Mouse (Mus musculus) CH12.LX (cell line): Measurements from ENCODE around the gene Pikfyve. TPM values are rescaled to one million over a fixed set of nuclear protein-coding genes. Genes with fewer than 3 reads are reported as not detected.

Experiments
- DNase-seq: peaks from one replicate; pipeline ENCODE4 v3.0.0-alpha.2; 2013; ENCODE audit errors: extremely low read depth
- H3K27ac ChIP-seq: 2 replicates; pipeline ENCODE4 v1.5.1; 2012; ENCODE audit warnings: low read depth, mild to moderate bottlenecking, control low read depth, moderate library complexity; ENCODE audit not compliant: insufficient read depth
- H3K27me3 ChIP-seq: replicated peaks from 2 replicates; pipeline ENCODE3; 2012; ENCODE audit warnings: inconsistent platforms
- H3K36me3 ChIP-seq, 2 experiments: replicated peaks in 1 of 2; 2 replicates each; pipeline versions ENCODE3 to v1.6.1; 2012; ENCODE audit warnings: inconsistent platforms in 1 of 2, low read length in 1 of 2, mild to moderate bottlenecking in 1 of 2, mixed read lengths in 1 of 2, moderate library complexity in 1 of 2; ENCODE audit not compliant: control insufficient read depth in 1 of 2, insufficient read depth in 1 of 2
- H3K4me1 ChIP-seq, 2 experiments: 2 replicates each; pipeline ENCODE4 v1.6.1; 2012; ENCODE audit warnings: inconsistent platforms in 1 of 2, moderate library complexity in 1 of 2; ENCODE audit not compliant: insufficient read depth in 2 of 2, control insufficient read depth in 1 of 2
- H3K4me2 ChIP-seq: 2 replicates; pipeline ENCODE4 v1.6.1; 2012; ENCODE audit warnings: low read depth, mild to moderate bottlenecking, control low read depth; ENCODE audit not compliant: poor library complexity, insufficient read depth, severe bottlenecking
- H3K4me3 ChIP-seq, 3 experiments: fragments of 150-350 bp in 1 of 3; sonication (generic) in 1 of 3; replicated peaks in 1 of 3; 2 replicates each; pipeline versions ENCODE3 to v1.5.1; 2011 to 2012; ENCODE audit warnings: low read depth in 2 of 3, low read length in 2 of 3, mild to moderate bottlenecking in 2 of 3, moderate library complexity in 2 of 3, control low read depth in 1 of 3, improper control_type of control experiment in 1 of 3, inconsistent platforms in 1 of 3, mixed read lengths in 1 of 3; ENCODE audit not compliant: poor library complexity in 1 of 3
- H3K79me2 ChIP-seq: replicated peaks from 2 replicates; pipeline ENCODE4 v1.6.1; 2012; ENCODE audit warnings: mild to moderate bottlenecking, moderate library complexity; ENCODE audit not compliant: control insufficient read depth, poor library complexity, insufficient read depth, severe bottlenecking; ENCODE audit errors: extremely low read depth
- H3K9ac ChIP-seq: 2 replicates; pipeline ENCODE4 v1.6.1; 2012; ENCODE audit warnings: low read depth, mild to moderate bottlenecking, control low read depth, moderate library complexity; ENCODE audit not compliant: insufficient read depth
- H3K9me3 ChIP-seq: replicated peaks from 2 replicates; pipeline ENCODE3; 2012; ENCODE audit warnings: low read length, inconsistent platforms, mixed read lengths
- BHLHE40 ChIP-seq: IDR thresholded peaks from 2 replicates; pipeline ENCODE4 v1.6.1; 2011; ENCODE audit warnings: mild to moderate bottlenecking, low read depth, low read length, improper control_type of control experiment
- CHD1 ChIP-seq: IDR thresholded peaks from 2 replicates; pipeline ENCODE4 v1.6.1; 2012; ENCODE audit warnings: low read depth, low read length, improper control_type of control experiment, inconsistent platforms
- CHD2 ChIP-seq: IDR thresholded peaks from 2 replicates; pipeline ENCODE4 v1.6.1; 2011; ENCODE audit warnings: low read length, improper control_type of control experiment
- CTCF ChIP-seq, 2 experiments: IDR thresholded peaks in 1 of 2; conservative IDR thresholded peaks in 1 of 2; 2 replicates each; pipeline ENCODE4 v1.5.1; 2011 to 2012; ENCODE audit warnings: low read depth in 2 of 2, low read length in 2 of 2, improper control_type of control experiment in 1 of 2, inconsistent platforms in 1 of 2, mild to moderate bottlenecking in 1 of 2, moderate library complexity in 1 of 2
- E2F4 ChIP-seq: IDR thresholded peaks from 2 replicates; pipeline ENCODE4 v1.6.1; 2011; ENCODE audit warnings: low read depth, low read length, improper control_type of control experiment; ENCODE audit not compliant: insufficient replicate concordance
- ELF1 ChIP-seq: IDR thresholded peaks from 2 replicates; pipeline ENCODE4 v1.6.1; 2014; ENCODE audit warnings: low read depth, mild to moderate bottlenecking, inconsistent platforms, low read length, improper control_type of control experiment
- EP300 ChIP-seq: IDR thresholded peaks from 2 replicates; pipeline ENCODE4 v1.6.1; 2011; ENCODE audit warnings: low read length, improper control_type of control experiment
- ETS1 ChIP-seq: conservative IDR thresholded peaks from 2 replicates; pipeline ENCODE4 v1.6.1; 2012; ENCODE audit warnings: low read depth, mild to moderate bottlenecking, inconsistent platforms, low read length, improper control_type of control experiment, moderate library complexity
- IRF4 ChIP-seq: IDR thresholded peaks from 2 replicates; pipeline ENCODE4 v1.6.1; 2014; ENCODE audit warnings: low read depth, mild to moderate bottlenecking, inconsistent platforms, low read length, improper control_type of control experiment
- JUND ChIP-seq: conservative IDR thresholded peaks from 2 replicates; pipeline ENCODE4 v1.6.1; 2011; ENCODE audit warnings: low read depth, low read length, improper control_type of control experiment
- KAT2A ChIP-seq: IDR thresholded peaks from 2 replicates; pipeline ENCODE4 v1.6.1; 2012; ENCODE audit warnings: low read length, improper control_type of control experiment, inconsistent platforms; ENCODE audit not compliant: insufficient replicate concordance
- MAFK ChIP-seq: IDR thresholded peaks from 2 replicates; pipeline ENCODE4 v1.6.1; 2011; ENCODE audit warnings: low read length, improper control_type of control experiment; ENCODE audit not compliant: insufficient replicate concordance
- MAX ChIP-seq: IDR thresholded peaks from 2 replicates; pipeline ENCODE4 v1.6.1; 2011; ENCODE audit warnings: low read length, improper control_type of control experiment
- MAZ ChIP-seq: IDR thresholded peaks from 2 replicates; pipeline ENCODE4 v1.6.1; 2012; ENCODE audit warnings: low read depth, mild to moderate bottlenecking, inconsistent platforms, low read length, improper control_type of control experiment, moderate library complexity
- MEF2A ChIP-seq: IDR thresholded peaks from 2 replicates; pipeline ENCODE4 v1.6.1; 2014; ENCODE audit warnings: low read depth, mild to moderate bottlenecking, inconsistent platforms, low read length, improper control_type of control experiment, borderline replicate concordance
- NELFE ChIP-seq: IDR thresholded peaks from 2 replicates; pipeline ENCODE4 v1.6.1; 2011; ENCODE audit warnings: low read depth, low read length, improper control_type of control experiment
- NRF1 ChIP-seq: IDR thresholded peaks from 2 replicates; pipeline ENCODE4 v1.6.1; 2014; ENCODE audit warnings: low read depth, mild to moderate bottlenecking, inconsistent platforms, low read length, improper control_type of control experiment, moderate library complexity
- PAX5 ChIP-seq: IDR thresholded peaks from 2 replicates; pipeline ENCODE4 v1.6.1; 2012; ENCODE audit warnings: low read length, inconsistent platforms, mixed read lengths
- POLR2A ChIP-seq: IDR thresholded peaks from 2 replicates; pipeline ENCODE4 v1.6.1; 2011; ENCODE audit warnings: low read depth, mild to moderate bottlenecking, improper control_type of control experiment, low read length
- POLR2AphosphoS2 ChIP-seq: IDR thresholded peaks from 2 replicates; pipeline ENCODE4 v1.6.1; 2011; ENCODE audit warnings: low read depth, low read length, improper control_type of control experiment
- RCOR1 ChIP-seq: conservative IDR thresholded peaks from 2 replicates; pipeline ENCODE4 v1.6.1; 2012; ENCODE audit warnings: low read depth, mild to moderate bottlenecking, inconsistent platforms, low read length, improper control_type of control experiment
- SMC3 ChIP-seq: IDR thresholded peaks from 2 replicates; pipeline ENCODE4 v1.6.1; 2011; ENCODE audit warnings: low read depth, low read length, improper control_type of control experiment
- USF1 ChIP-seq: IDR thresholded peaks from 2 replicates; pipeline ENCODE4 v1.6.1; 2014; ENCODE audit warnings: low read depth, mild to moderate bottlenecking, inconsistent platforms, low read length, improper control_type of control experiment
- ZC3H11A ChIP-seq: IDR thresholded peaks from 2 replicates; pipeline ENCODE4 v1.6.1; 2012; ENCODE audit warnings: low read depth, mild to moderate bottlenecking, inconsistent platforms, low read length, improper control_type of control experiment
- ZKSCAN1 ChIP-seq: IDR thresholded peaks from 2 replicates; pipeline ENCODE4 v1.6.1; 2012; ENCODE audit warnings: low read depth, inconsistent platforms, low read length, improper control_type of control experiment, borderline replicate concordance
- ZMIZ1 ChIP-seq: IDR thresholded peaks from 2 replicates; pipeline ENCODE4 v1.6.1; 2012; ENCODE audit warnings: low read depth, mild to moderate bottlenecking, inconsistent platforms, low read length, improper control_type of control experiment
- ZNF384 ChIP-seq: IDR thresholded peaks from 2 replicates; pipeline ENCODE4 v1.6.1; 2012; ENCODE audit warnings: low read depth, low read length, improper control_type of control experiment, inconsistent platforms
- dilution Hi-C: fragments of 300-500 bp; cut with MboI; formaldehyde crosslinking; loops from 2 replicates; pipeline ENCODE4 v1.14.3; 2020; ENCODE audit warnings: low sequenced_read_pairs; ENCODE audit not compliant: extremely low pct_unique_long_range_greater_than_20kb, extremely low pct_ligation_motif_present
- in situ Hi-C: fragments of 300-500 bp; cut with MboI; formaldehyde crosslinking; loops from 3 replicates; pipeline ENCODE4 v1.14.3; 2019; ENCODE audit warnings: low sequenced_read_pairs, low pct_ligation_motif_present, low pct_unique_long_range_greater_than_20kb, mixed read lengths
- polyA plus RNA-seq: library from polyadenylated mRNA; unstranded; fragments of >175 nt; gene quantifications from 2 replicates; pipeline ENCODE4 v1.2.1, GENCODE M21; 2012; ENCODE audit warnings: low read depth; ENCODE audit not compliant: insufficient read length
- total RNA-seq, 2 experiments: library from RNA; depleted of rRNA; stranded (reverse); fragments of 300-350 nt in 1 of 2; fragments of >200 nt in 1 of 2; gene quantifications; 2 replicates each; pipeline ENCODE4 v1.2.3; 2012 to 2014

Gene Pikfyve
- total and polyA plus RNA-seq, 3 experiments, result 12.6 to 25.5 (median 14.5) TPM

DNA sequence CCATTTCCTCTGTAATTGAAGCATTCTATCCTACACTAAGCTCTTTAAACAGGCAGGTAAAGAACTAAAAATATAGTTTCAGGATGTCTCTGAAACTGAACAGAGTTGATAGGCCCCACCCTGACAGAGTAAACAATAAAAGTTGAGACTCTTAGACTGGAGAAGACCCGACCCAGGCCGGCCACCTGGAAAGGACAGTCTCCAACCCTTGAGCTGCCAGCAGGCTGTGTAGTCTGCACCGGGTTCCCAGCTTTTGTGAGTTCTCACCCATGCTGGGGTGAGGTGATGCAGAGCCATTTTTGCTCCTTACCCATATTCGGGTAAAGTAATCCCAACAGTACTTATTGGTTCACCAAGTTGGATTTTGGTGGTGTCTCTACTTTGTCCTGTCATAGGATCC lies 10.3 kb upstream of the Pikfyve start:
- in situ Hi-C loops, result loop anchor here (10.0 kb wide), 1 partner anchor 61 kb away; the partner anchor contains the start of gene Gm28845
- H3K4me2 ChIP-seq, result no peak overlapping the region
- no peak for DNase-seq
- dilution Hi-C loops, result no loop called here
- H3K4me1 ChIP-seq, result peaks cover 0 to 3% of the 10 kb centered on the region in 2 experiments; a peak in 2 of 4 replicates
- no peak overlapping the region for H3K4me3 ChIP-seq
- TF ChIP-seq SMC3 (no peak), POLR2A (no peak), MAZ (no peak), POLR2AphosphoS2 (no peak), IRF4 (no peak), RCOR1 (no peak), ZKSCAN1 (no peak), E2F4 (no peak), NELFE (no peak), MEF2A (no peak), ZC3H11A (no peak), USF1 (no peak), CHD1 (no peak), PAX5 (no peak), ELF1 (no peak)
- H3K27ac ChIP-seq, result no peak overlapping the region
- no peaks in the 10 kb centered on the region for H3K9me3 ChIP-seq
- H3K36me3 ChIP-seq, result peaks cover 0 to 4% of the 10 kb centered on the region in 2 experiments
- no peaks in the 10 kb centered on the region for H3K79me2 ChIP-seq
- no peaks in the 10 kb centered on the region for H3K27me3 ChIP-seq
- H3K9ac ChIP-seq, result no peak overlapping the region

DNA sequence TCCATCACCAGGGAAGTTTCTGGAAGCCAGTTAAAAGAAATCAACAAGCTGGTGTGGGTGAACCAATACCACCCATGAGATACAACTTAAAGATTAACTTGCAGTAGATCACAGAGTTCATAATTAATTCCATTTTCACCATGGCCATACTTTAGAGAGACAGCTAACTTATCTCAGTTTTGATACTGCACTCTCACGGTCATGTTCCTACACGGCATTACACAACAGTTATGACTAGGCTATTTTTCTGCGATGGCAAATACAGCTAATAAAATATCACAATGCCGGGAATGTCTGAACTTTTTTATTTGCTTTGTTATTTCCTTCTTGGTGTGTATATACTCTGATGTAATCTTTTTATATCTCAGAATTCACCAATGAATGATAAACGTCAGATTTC lies 9.6 kb upstream of the Pikfyve start:
- TF ChIP-seq USF1 (no peak), EP300 (no peak), NRF1 (no peak), BHLHE40 (no peak), ZMIZ1 (no peak), CHD2 (no peak), CTCF (conservative IDR thresholded peaks at IDR 0.05 in 1 of 2, IDR thresholded peaks at IDR 0.05 in 1 of 2; ENCODE audit: low read depth in 2 of 2, low read length in 2 of 2) (no peak), SMC3 (no peak), JUND (no peak), PAX5 (no peak), POLR2A (no peak), MAZ (no peak), ETS1 (no peak), MAX (no peak), ZNF384 (no peak), IRF4 (no peak), MAFK (no peak), NELFE (no peak), KAT2A (no peak)
- no peak overlapping the region for H3K4me2 ChIP-seq
- no peak overlapping the region for H3K27ac ChIP-seq
- in situ Hi-C loops (loop anchor here (10.0 kb wide), 1 partner anchor 62 kb away; the partner anchor contains the start of gene Gm28845), dilution Hi-C loops (no loop called here)
- H3K9me3 ChIP-seq, result no peaks in the 10 kb centered on the region
- peaks cover 0 to 4% of the 10 kb centered on the region in 2 experiments for H3K36me3 ChIP-seq
- H3K4me1 ChIP-seq, result no peaks in the 10 kb centered on the region; a peak in 1 of 4 replicates
- H3K9ac ChIP-seq, result no peak overlapping the region
- H3K4me3 ChIP-seq, result no peak overlapping the region
- no peak for DNase-seq
- H3K27me3 ChIP-seq, result no peaks in the 10 kb centered on the region
- no peaks in the 10 kb centered on the region for H3K79me2 ChIP-seq
